Mouse (Mus musculus) liver, adult 2 months (tissue): ENCODE results near the gene Ninj2.

Source experiments
- CTCF ChIP-seq: fragments of 200-500 bp; IDR thresholded peaks from 2 replicates; pipeline ENCODE4 v1.5.1; 2011; ENCODE audit warnings: low read depth, low read length, control low read depth
- POLR2A ChIP-seq: fragments of 200-500 bp; IDR thresholded peaks from 2 replicates; pipeline ENCODE4 v1.6.1; 2011; ENCODE audit warnings: low read length, control low read depth; ENCODE audit not compliant: insufficient read depth; ENCODE audit errors: extremely low read depth

DNA sequence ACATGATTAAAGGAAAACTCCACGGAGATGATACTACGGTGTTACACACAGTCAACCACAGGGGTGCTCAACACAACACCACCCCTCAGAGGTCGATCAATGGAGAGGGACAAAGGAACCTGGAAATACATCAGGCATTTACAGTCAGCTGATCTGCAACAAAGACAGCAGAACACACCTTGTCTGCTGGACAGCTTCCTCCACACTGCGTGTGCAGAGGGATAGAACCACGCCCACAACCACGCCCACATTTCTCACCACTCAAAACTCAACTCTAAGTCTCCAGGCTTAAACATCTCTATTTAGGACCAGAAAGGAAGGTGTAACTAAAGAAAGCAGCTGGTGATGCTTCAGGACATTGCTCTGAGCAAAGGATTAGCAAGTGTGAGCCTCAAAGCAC is 118.4 kb downstream of the Ninj2 start:
- TF ChIP-seq CTCF (no peak), POLR2A (no peak)
